Mouse (Mus musculus) heart, postnatal 14 days (tissue): ENCODE measurements at regions not wholly inside any gene's neighbourhood (a gene's known extent, or its start where the extent isn't known, plus 50 kb on each side); places are given as distances from the start of the nearest gene placed in this dataset.

Source experiments
- DNase-seq, 2 experiments: peaks; one replicate each; pipeline ENCODE4 v3.0.0; 2021 to 2022
- intact Hi-C: fragments of 180-260 bp; cut with DNase I; formaldehyde crosslinking; loops from one replicate; pipeline ENCODE4 v1.15.1; 2025

DNA sequence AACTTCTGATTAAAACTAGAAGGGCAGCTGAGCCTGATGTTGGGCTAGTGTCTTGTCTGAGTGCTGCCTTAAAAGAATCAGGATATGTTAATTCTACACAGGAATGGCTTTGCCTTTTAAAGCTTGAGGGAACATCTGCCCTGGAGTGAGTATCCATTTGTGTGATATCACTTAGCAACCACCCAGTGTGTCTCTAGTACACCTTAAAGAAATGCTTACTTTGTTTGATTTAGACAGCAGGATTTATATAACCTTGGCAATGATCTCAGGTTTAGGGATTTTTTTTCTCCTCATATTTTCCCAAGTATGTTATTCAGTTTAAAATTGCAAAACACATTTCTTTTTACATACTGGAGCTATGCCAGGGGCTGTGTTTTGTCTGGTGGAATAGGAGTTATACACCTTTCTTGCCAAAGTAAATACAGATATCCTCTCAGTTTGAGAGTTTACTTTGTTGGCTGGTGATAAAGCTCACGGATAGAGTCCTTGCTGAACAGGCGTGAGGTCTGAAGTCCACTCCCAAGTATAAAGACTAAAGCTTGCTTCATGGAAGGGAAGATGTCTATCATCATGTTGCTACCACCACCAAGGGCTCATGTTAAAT, 206.6 kb downstream of the Rsl24d1 start:
- intact Hi-C loops: no loop called here
- DNase-seq: no peak

DNA sequence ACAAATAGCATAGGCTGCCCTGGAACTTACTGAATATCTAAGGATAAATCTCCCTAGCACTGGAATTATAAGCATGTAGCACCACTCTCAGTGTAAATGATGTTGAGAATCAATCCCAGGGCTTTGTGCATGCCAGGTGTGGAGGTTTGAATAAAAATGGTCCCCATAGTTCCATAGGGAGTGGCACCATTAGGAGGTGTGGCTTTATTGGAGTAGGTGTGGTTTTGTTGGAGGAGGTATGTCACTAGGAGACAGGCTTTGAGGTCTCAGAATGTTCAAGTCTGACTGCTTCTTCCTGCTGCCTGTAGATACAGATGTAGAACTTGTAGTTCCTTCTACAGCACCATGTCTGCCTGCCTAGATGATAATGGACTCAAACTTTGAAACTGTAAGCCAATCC, 217.8 kb downstream of the Rsl24d1 start:
- DNase-seq: no peak
- intact Hi-C loops: no loop called here

DNA sequence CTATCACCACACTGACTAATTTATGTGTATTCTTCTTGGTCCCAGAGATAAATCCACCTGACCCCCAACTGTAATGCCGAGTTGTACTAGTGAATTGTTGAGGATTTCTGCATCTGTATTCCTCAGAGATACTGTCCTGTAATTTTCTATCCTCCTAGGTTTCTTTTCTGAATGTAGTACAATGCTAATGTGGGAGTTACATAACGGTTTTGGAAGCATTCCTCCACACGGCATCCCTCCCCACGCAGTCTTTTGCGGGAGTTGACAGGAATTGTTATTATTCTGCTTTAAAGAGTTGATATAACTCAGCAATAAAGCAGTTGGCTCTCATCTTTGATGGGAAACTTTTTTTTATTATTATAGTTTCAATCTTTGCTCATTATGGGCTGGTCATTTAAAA, 222.8 kb downstream of the Rsl24d1 start:
- DNase-seq: no peak
- intact Hi-C loops: no loop called here

DNA sequence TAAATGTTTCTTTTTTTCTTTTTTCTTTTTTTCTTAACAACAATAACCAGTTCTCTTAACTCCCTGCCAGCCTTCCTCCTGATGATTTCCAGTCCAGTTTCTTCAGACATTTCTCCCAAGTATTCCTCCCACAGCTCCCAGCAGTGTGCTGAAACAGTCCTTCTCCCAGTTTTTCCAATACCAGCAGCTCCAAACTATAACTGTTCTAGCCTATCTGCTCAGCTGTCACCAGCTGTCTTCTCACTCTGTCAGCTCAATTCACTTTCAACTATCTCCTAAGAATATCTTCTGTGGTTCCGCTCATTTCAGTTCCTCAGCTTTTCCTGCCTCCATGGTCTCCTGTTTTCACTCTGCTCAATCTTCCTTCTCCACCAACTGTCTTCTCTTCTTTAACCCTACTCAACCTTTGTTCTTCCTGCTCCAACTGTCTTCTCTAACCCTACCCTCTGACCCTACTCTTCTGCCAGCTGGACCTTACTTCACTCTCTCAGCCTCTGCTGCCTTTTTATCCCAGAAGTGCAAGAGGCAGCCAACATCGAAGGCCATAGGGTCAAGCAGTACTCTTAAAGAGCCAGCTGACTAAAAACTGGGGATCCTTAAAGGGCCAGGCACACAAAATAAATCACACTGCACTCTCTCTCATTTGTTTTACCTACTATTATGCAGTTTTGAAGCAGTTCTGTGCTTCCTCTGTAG, 224.0 kb downstream of the Rsl24d1 start:
- DNase-seq: peak in 1 of 2 experiments; percentile 5
- intact Hi-C loops: no loop called here

DNA sequence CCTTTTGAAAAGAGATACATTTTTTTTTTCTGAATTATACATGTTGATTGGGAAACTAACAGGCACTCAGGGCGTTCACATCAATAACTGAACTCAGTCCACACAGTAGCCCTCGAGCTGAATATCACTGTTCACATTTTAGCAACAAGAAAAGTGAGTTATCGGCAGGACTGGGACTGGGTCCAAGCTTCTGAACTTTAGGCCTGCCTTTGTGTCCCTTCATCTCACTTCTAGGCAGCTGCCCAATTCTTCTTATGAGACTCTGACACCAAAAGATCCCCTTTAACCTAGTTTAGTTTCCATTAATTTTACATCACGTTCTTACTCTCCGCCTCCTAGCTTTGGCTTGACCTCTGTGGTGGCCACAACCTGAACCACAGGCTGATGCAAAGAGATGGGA, 242.7 kb downstream of the Rsl24d1 start:
- DNase-seq: no peak
- intact Hi-C loops: no loop called here

DNA sequence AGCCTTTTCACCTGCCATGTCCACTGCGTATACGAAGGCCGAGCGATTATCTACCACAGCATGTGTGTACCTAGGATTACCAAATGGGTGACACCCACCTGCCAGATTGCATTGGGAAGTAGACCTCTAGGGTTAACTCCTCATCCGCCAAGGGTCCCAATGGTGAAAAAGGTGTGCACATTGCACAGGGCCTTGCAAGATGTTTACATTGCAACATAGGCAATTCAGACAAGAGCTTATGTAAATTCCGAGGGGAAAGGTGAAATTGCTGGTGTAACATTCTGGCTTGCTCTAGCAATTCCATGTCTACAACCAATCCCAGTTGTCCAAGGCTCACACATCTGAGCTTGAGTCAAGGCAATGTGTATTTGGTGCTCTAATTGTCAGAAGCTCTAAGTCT, 245.7 kb downstream of the Rsl24d1 start:
- intact Hi-C loops: no loop called here
- DNase-seq: no peak

DNA sequence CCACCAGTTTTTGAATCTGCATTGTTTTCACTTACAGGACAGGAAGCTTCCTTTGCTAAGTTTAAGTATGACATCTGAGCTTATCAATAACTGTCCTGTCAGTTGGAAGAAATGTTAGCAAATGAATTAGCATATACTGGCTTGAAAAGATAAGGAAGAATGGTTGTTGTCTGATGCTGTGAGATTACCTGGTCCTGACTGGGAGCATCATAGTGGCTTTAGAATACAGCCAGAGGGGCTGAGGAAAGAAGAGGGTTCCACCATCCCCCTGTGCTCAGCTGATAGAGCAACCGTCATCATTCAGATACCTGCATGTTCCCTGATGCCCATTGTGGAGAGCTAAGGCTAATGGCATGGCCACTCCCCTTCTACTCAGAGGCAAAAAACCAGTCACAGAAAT, 267.5 kb downstream of the Rsl24d1 start:
- intact Hi-C loops: no loop called here
- DNase-seq: no peak

DNA sequence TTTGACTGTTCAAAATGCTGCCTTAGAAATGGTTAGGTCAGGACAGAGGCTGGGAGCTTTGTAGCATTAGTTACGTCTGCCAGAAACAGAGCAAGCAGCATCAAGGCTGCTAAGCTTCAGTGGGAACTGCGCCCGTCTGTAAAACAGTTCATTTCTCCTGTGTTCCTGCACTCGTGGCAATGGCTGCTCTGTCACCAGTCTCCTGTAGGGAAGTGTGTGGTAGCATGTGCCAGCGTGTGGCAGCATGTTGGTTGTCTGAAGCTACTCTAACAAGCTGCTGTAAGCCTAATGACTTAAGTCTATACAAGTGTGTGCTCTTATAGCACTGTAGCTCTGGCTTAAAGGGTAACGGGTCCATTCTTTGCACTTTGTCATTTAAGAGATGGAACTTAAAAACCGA, 278.8 kb downstream of the Rsl24d1 start:
- intact Hi-C loops: no loop called here
- DNase-seq: no peak

DNA sequence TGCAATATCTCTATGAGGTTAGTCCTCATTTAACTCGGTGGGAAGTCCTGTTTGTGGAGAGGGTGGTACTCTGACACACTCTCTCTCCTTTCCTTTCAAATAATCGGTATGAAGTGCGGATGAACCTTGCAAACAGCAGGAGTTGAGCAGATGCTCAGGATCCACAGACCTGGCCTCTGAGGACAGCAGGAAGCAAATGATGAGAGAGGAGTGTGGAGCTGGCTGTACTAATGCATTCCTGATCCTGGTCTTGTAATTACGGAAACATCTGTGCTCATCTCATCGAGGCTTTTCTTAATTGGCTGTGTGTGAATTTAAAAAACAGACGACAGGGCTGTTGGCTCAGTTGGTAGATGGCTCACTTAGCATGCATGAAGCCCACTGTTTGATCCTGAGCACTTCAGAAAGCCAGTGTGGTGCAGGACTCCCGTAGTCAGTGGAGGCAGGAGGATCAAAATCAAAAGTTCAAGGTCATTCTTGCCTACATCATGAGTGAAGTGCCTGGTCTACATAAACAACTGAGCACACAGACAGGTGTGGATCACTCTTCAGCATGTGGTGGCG, 300.2 kb downstream of the Rsl24d1 start:
- DNase-seq: no peak
- intact Hi-C loops: no loop called here

DNA sequence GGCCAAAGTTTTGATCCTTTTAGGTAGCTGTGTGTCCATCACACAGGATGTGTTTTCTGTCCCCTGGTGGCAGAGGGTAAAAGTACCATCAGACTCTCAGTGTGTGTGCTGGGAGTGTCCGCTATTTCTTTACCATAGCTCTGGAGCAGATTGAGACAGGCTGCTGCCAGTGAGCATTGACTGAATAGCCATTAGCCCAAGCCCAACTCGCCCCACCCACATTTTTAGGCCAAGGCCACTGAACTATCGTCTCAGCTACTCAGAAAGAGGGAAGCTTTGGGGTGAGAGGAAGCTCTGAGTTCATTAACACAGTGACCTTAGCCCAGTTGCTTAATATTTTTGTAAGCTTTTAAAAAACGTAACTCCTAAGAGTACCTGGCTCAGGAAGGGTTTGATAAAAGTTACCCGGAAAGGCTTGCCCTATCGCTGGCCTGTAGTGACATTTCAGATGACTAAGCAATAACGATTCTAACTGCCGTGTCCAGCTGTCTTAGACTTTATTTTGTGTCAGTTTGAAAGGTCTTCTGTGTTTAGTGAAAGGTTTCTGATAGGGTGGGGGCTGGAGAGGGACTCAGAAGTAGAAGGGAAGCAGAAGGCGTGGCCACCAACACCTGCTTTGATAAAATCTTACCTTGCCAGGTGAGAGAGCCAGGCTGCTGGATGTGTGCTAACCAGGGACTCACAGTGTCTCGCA, 303.0 kb downstream of the Rsl24d1 start:
- DNase-seq: no peak
- intact Hi-C loops: no loop called here
